Mouse (Mus musculus) midbrain, embryonic 11.5 days (tissue): ENCODE data around the gene Gpr87. TPM values are rescaled to one million over a fixed set of nuclear protein-coding genes. Genes with fewer than 3 reads are reported as not detected.

Source experiments
- ATAC-seq: fragments of 200-750 bp; cut with Nextera tagmentation; 2 replicates; pipeline ENCODE4 v1.8.0; 2017; ENCODE audit warnings: moderate TSS enrichment, moderate library complexity; ENCODE audit not compliant: low FRiP score
- DNase-seq: peaks from one replicate; pipeline ENCODE4 v3.0.0; 2015; ENCODE audit warnings: low spot score; ENCODE audit errors: missing footprints
- H3K27ac ChIP-seq: fragments of 300-500 bp; sonication (generic); 2 replicates; pipeline ENCODE4 v1.5.1; 2014; ENCODE audit warnings: low read depth, low read length
- H3K27me3 ChIP-seq: fragments of 300-500 bp; sonication (generic); 2 replicates; pipeline ENCODE4 v1.6.1; 2014; ENCODE audit warnings: mild to moderate bottlenecking, low read length, moderate library complexity, mixed read lengths; ENCODE audit not compliant: control insufficient read depth, insufficient read depth
- H3K36me3 ChIP-seq: fragments of 300-500 bp; sonication (generic); 2 replicates; pipeline ENCODE4 v1.6.1; 2014; ENCODE audit warnings: mild to moderate bottlenecking, low read length, moderate library complexity, mixed read lengths; ENCODE audit not compliant: control insufficient read depth, insufficient read depth
- H3K4me1 ChIP-seq: fragments of 300-500 bp; sonication (generic); 2 replicates; pipeline ENCODE4 v1.6.1; 2014; ENCODE audit warnings: low read length; ENCODE audit not compliant: control insufficient read depth, insufficient read depth
- H3K4me2 ChIP-seq: fragments of 300-500 bp; sonication (generic); 2 replicates; pipeline ENCODE4 v1.6.1; 2014; ENCODE audit warnings: mild to moderate bottlenecking, moderate library complexity
- H3K4me3 ChIP-seq: fragments of 300-500 bp; sonication (generic); 2 replicates; pipeline ENCODE4 v1.5.1; 2014; ENCODE audit warnings: low read depth, low read length
- H3K9ac ChIP-seq: fragments of 300-500 bp; sonication (generic); 2 replicates; pipeline ENCODE4 v1.6.1; 2014; ENCODE audit warnings: low read length
- H3K9me3 ChIP-seq: fragments of 300-500 bp; sonication (generic); 2 replicates; pipeline ENCODE4 v1.6.1; 2016; ENCODE audit warnings: low read length; ENCODE audit not compliant: control insufficient read depth
- WGBS: fragments of 180-500 bp; shearing (Covaris S2); extraction: QIAGEN DNeasy Blood & Tissue Kit; methylation state at CpG from one replicate; pipeline ENCODE4 v1.1.7; 2014; 5-methylcytosine and 5-hydroxymethylcytosine counted together
- polyA plus RNA-seq: library from polyadenylated mRNA; unstranded; fragments of >200 nt; fragmentation: Nextera tagmentation; extraction: Ambion mirVana; gene quantifications from 2 replicates; pipeline ENCODE4 v1.2.1, GENCODE M21; 2014

Gene Gpr87
- polyA plus RNA-seq, 1 experiment from 2014 or later: 0.26 TPM

GRCm38 (mm10) chr3:59217211-59217610, 22.3 kb upstream of the Gpr87 start:
- ATAC-seq (no peak), DNase-seq (no peak)
- H3K27me3 ChIP-seq: no peaks in the 10 kb centered on the region
- H3K4me1 ChIP-seq: no peaks in the 10 kb centered on the region
- no peak overlapping the region for H3K27ac ChIP-seq
- no peaks in the 10 kb centered on the region for H3K9me3 ChIP-seq
- no peaks in the 10 kb centered on the region for H3K36me3 ChIP-seq
- H3K4me2 ChIP-seq: no peak overlapping the region
- H3K4me3 ChIP-seq: no peak overlapping the region
- H3K9ac ChIP-seq: no peak overlapping the region
- WGBS: 93% methylated on average over 10 of the region's 10 CpGs

- DNase-seq (no peak), ATAC-seq (no peak)
- no peak overlapping the region for H3K9ac ChIP-seq
- H3K4me2 ChIP-seq: no peak overlapping the region
- H3K27ac ChIP-seq: no peak overlapping the region
- no peaks in the 10 kb centered on the region for H3K27me3 ChIP-seq
- H3K4me3 ChIP-seq: no peak overlapping the region
- H3K9me3 ChIP-seq: no peaks in the 10 kb centered on the region
- H3K36me3 ChIP-seq: no peaks in the 10 kb centered on the region
- no peaks in the 10 kb centered on the region for H3K4me1 ChIP-seq
Observed at GRCm38 (mm10) chr3:59212404-59212803, 17.5 kb upstream of the Gpr87 start.

GRCm38 (mm10) chr3:59211784-59212183, 16.9 kb upstream of the Gpr87 start:
- no peaks in the 10 kb centered on the region for H3K27me3 ChIP-seq
- ATAC-seq: no peak
- 91% methylated on average over 8 of the region's 8 CpGs for WGBS

GRCm38 (mm10) chr3:59210727-59211126, 15.8 kb upstream of the Gpr87 start, which contains the start of gene P2ry13:
P2ry13 (minus strand) TSS chr3:59210882.
- DNase-seq: no peak
- no peak for ATAC-seq
- H3K9me3 ChIP-seq: no peaks in the 10 kb centered on the region
- H3K9ac ChIP-seq: no peak within 1 kb of the TSS
- H3K27me3 ChIP-seq: no peaks in the 10 kb centered on the region
- H3K4me3 ChIP-seq: no peak within 1 kb of the TSS
- H3K4me1 ChIP-seq: no peaks in the 10 kb centered on the region
- no peak within 1 kb of the TSS for H3K27ac ChIP-seq
- WGBS: 95% methylated on average over 6 of the region's 6 CpGs
- no peaks in the 10 kb centered on the region for H3K36me3 ChIP-seq
- no peak within 1 kb of the TSS for H3K4me2 ChIP-seq

More at GRCm38 (mm10) chr3:59211784-59212183, 16.9 kb upstream of the Gpr87 start:
- Histone ChIP-seq H3K4me1 (no peaks in the 10 kb centered on the region), H3K9me3 (no peaks in the 10 kb centered on the region), H3K4me3 (no peak overlapping the region), H3K36me3 (no peaks in the 10 kb centered on the region), H3K4me2 (no peak overlapping the region), H3K9ac (no peak overlapping the region), H3K27ac (no peak overlapping the region)
- DNase-seq: no peak

GRCm38 (mm10) chr3:59210089-59210488, 15.2 kb upstream of the Gpr87 start:
- no peaks in the 10 kb centered on the region for H3K27me3 ChIP-seq
- DNase-seq (no peak), ATAC-seq (no peak)
- no peak overlapping the region for H3K9ac ChIP-seq
- H3K4me2 ChIP-seq: no peak overlapping the region
- no peaks in the 10 kb centered on the region for H3K9me3 ChIP-seq
- no peaks in the 10 kb centered on the region for H3K4me1 ChIP-seq
- WGBS: 71% methylated on average over 8 of the region's 8 CpGs
- no peak overlapping the region for H3K27ac ChIP-seq
- H3K36me3 ChIP-seq: no peaks in the 10 kb centered on the region
- H3K4me3 ChIP-seq: no peak overlapping the region

- Histone ChIP-seq H3K27me3 (no peaks in the 10 kb centered on the region), H3K4me1 (no peaks in the 10 kb centered on the region), H3K27ac (no peak overlapping the region), H3K4me3 (no peak overlapping the region), H3K9me3 (no peaks in the 10 kb centered on the region), H3K36me3 (no peaks in the 10 kb centered on the region), H3K4me2 (no peak overlapping the region), H3K9ac (no peak overlapping the region)
- peak; percentile 97 for DNase-seq
- peak; percentile 67 for ATAC-seq
- 68% methylated on average over 4 of the region's 4 CpGs for WGBS
Observed at GRCm38 (mm10) chr3:59208650-59209548, 14.0 kb upstream of the Gpr87 start.

GRCm38 (mm10) chr3:59205941-59206340, 11.0 kb upstream of the Gpr87 start:
- no peak overlapping the region for H3K9ac ChIP-seq
- DNase-seq (no peak), ATAC-seq (no peak)
- no peaks in the 10 kb centered on the region for H3K27me3 ChIP-seq
- no peak overlapping the region for H3K4me3 ChIP-seq
- no peaks in the 10 kb centered on the region for H3K9me3 ChIP-seq
- 88% methylated on average over 4 of the region's 4 CpGs for WGBS
- H3K4me1 ChIP-seq: no peaks in the 10 kb centered on the region
- H3K4me2 ChIP-seq: no peak overlapping the region
- H3K36me3 ChIP-seq: no peaks in the 10 kb centered on the region
- no peak overlapping the region for H3K27ac ChIP-seq

- no peaks in the 10 kb centered on the region for H3K9me3 ChIP-seq
- no peaks in the 10 kb centered on the region for H3K36me3 ChIP-seq
- no peaks in the 10 kb centered on the region for H3K4me1 ChIP-seq
- ATAC-seq (no peak), DNase-seq (no peak)
- no peaks in the 10 kb centered on the region for H3K27me3 ChIP-seq
- no peak overlapping the region for H3K27ac ChIP-seq
- no peak overlapping the region for H3K9ac ChIP-seq
- H3K4me3 ChIP-seq: no peak overlapping the region
- no peak overlapping the region for H3K4me2 ChIP-seq
- 89% methylated on average over 11 of the region's 11 CpGs for WGBS
Observed at GRCm38 (mm10) chr3:59204719-59205503, 10.0 kb upstream of the Gpr87 start.
